10 mouse cellular contexts compared by ENCODE assay signal in the genomic region with DNA sequence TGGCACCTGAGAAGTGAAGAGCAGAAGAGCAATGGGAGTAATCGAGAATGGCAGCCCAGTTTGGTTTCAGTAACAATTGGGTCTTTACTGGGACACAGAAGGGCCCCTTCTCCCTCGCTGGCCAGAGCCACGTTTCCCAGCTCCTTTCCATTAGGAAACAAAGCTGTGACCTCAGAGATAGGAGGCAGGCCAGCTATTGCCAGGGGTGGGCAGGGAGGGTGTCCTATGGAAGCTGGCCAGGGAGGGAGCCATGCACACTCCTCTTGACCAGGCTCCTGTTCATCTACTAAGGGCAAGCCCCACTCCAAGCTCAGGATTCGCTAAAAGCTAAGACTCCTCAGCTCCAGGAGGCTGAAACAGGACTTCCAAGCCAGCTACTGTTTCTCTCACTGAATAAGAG. TPM values are rescaled to one million over a fixed set of nuclear protein-coding genes. Genes with fewer than 3 reads are reported as not detected.
DNase-seq lines count a peak whose midpoint lies in the region; ATAC-seq and TF ChIP-seq lines count a peak whose summit lies in the region.
"Had no signal": no experiment of that assay in that cellular context is flagged by ENCODE, and none has a peak within 500 bp of the region (broad histone marks: within the 10 kb centered on the region; RNA-seq: fewer than 3 reads in every experiment).

No protein-coding gene starts in this region.

- no peaks in the 10 kb centered on the region for H3K9me3 ChIP-seq in heart, embryonic 13.5 days
- no peaks in the 10 kb centered on the region for H3K9me3 ChIP-seq in hindbrain, embryonic 12.5 days (replicated peaks)
- H3K9me3 ChIP-seq in midbrain, embryonic 14.5 days (ENCODE audit: control insufficient read depth, low read length) = no peaks in the 10 kb centered on the region

- peak overlapping the region; percentile 97 for H3K9ac ChIP-seq in heart, embryonic 13.5 days
- H3K9ac ChIP-seq in hindbrain, embryonic 12.5 days = no peak overlapping the region
- H3K9ac ChIP-seq in midbrain, embryonic 14.5 days (replicated peaks; ENCODE audit: low read length) = peak overlapping the region; percentile 99; the same call in 1 of the 2 replicates

- 6% methylated on average over 4 of the region's 4 CpGs for WGBS in heart, embryonic 13.5 days
- 4% methylated on average over 4 of the region's 4 CpGs for WGBS in hindbrain, embryonic 12.5 days
- WGBS in midbrain, embryonic 14.5 days = 9% methylated on average over 4 of the region's 4 CpGs

- H3K4me1 ChIP-seq in heart, embryonic 13.5 days = peaks cover 67% of the 10 kb centered on the region
- peaks cover 41% of the 10 kb centered on the region for H3K4me1 ChIP-seq in hindbrain, embryonic 12.5 days
- H3K4me1 ChIP-seq in midbrain, embryonic 14.5 days (ENCODE audit: control insufficient read depth, insufficient read depth, low read length) = peaks cover 26% of the 10 kb centered on the region

- peak overlapping the region; percentile 97 for H3K27ac ChIP-seq in heart, embryonic 13.5 days (replicated peaks)
- peak overlapping the region; percentile 100; the same call in 1 of the 2 replicates for H3K27ac ChIP-seq in hindbrain, embryonic 12.5 days
- no peak overlapping the region for H3K27ac ChIP-seq in midbrain, embryonic 14.5 days (replicated peaks; ENCODE audit: low read depth, low read length)
- H3K27ac ChIP-seq in left cerebral cortex, adult 2 months = no peak overlapping the region

- no peak for TF ChIP-seq CTCF in left cerebral cortex, adult 2 months (IDR thresholded peaks at IDR 0.05)

- ATAC-seq in heart, embryonic 13.5 days (ENCODE audit: extremely low read depth, insufficient number of reproducible peaks, low FRiP score, low TSS enrichment) = no peak
- no peak for ATAC-seq in hindbrain, embryonic 12.5 days (ENCODE audit: low FRiP score)
- no peak for ATAC-seq in midbrain, embryonic 14.5 days (ENCODE audit: low FRiP score, low TSS enrichment)

- H3K4me2 ChIP-seq in heart, embryonic 13.5 days = peak overlapping the region; percentile 89
- H3K4me2 ChIP-seq in hindbrain, embryonic 12.5 days (replicated peaks) = peak overlapping the region; percentile 98
- H3K4me2 ChIP-seq in midbrain, embryonic 14.5 days (ENCODE audit: low read length) = peak overlapping the region; percentile 100

- DNase-seq in heart, adult 9 months (ENCODE audit: low spot score in 2 of 2) = no peak
- peak; percentile 37 for DNase-seq in embryo, embryonic 11 days
- DNase-seq in midbrain, embryonic 14.5 days = no peak
- no peak for DNase-seq in spleen, postnatal 14 days (ENCODE audit: low spot score in 2 of 2)
- no peak for DNase-seq in left cerebral cortex, adult 2 months (ENCODE audit: extremely low spot score in 1 of 2, low spot score in 2 of 2)
- DNase-seq in cerebellum, adult 11-12 months = no peak

- H3K27me3 ChIP-seq in heart, embryonic 13.5 days (replicated peaks) = no peaks in the 10 kb centered on the region; the same call in 1 of the 2 replicates
- 0 out of 2 replicates have a peak, but pooled peaks cover 2% of the 10 kb centered on the region for H3K27me3 ChIP-seq in hindbrain, embryonic 12.5 days
- no peaks in the 10 kb centered on the region for H3K27me3 ChIP-seq in midbrain, embryonic 14.5 days (ENCODE audit: control insufficient read depth, insufficient read depth, low read length)

- intact Hi-C loops in left cerebral cortex, adult 2 months (cut with DNase I) = loop anchor here (2.0 kb wide), 1 partner anchor 40 kb away; no protein-coding TSS in a partner anchor

- peaks cover 14% of the 10 kb centered on the region for H3K36me3 ChIP-seq in heart, embryonic 13.5 days
- peaks cover 7% of the 10 kb centered on the region for H3K36me3 ChIP-seq in hindbrain, embryonic 12.5 days
- H3K36me3 ChIP-seq in midbrain, embryonic 14.5 days (ENCODE audit: control insufficient read depth, insufficient read depth, low read length) = peaks cover 11% of the 10 kb centered on the region

- H3K4me3 ChIP-seq in heart, embryonic 13.5 days = peak overlapping the region; percentile 78
- H3K4me3 ChIP-seq in hindbrain, embryonic 12.5 days = no peak overlapping the region
- peak overlapping the region; percentile 99; the same call in 1 of the 2 replicates for H3K4me3 ChIP-seq in midbrain, embryonic 14.5 days (replicated peaks; ENCODE audit: low read depth, low read length)
- no peak overlapping the region for H3K4me3 ChIP-seq in left cerebral cortex, adult 2 months

RNA-seq across cellular contexts. Expression of gene Sema4c, which starts 1.1 kb away (rescaled TPM):
- 10.0 and 10.2 TPM in 2 replicates for polyA plus RNA-seq in heart, embryonic 13.5 days (2015; fragmentation: Nextera tagmentation; extraction: Ambion mirVana)
- polyA plus RNA-seq in hindbrain, embryonic 12.5 days (2016; fragmentation: Nextera tagmentation; extraction: Ambion mirVana) = 33.4 and 35.6 TPM in 2 replicates
- 4.7 and 8.7 TPM in 2 replicates for polyA plus RNA-seq in midbrain, embryonic 14.5 days (2014; fragmentation: Nextera tagmentation; extraction: Ambion mirVana)
- total RNA-seq in left cerebral cortex, adult 2 months (2021) = 10 to 100 TPM; 17.7 to 18.4 TPM

RNA-seq across cellular contexts. Expression of gene Ankrd39, which starts 12.0 kb away (rescaled TPM):
- 23.6 and 27.2 TPM in 2 replicates for polyA plus RNA-seq in heart, embryonic 13.5 days (2015; fragmentation: Nextera tagmentation; extraction: Ambion mirVana)
- 17.8 and 18.8 TPM in 2 replicates for polyA plus RNA-seq in hindbrain, embryonic 12.5 days (2016; fragmentation: Nextera tagmentation; extraction: Ambion mirVana)
- polyA plus RNA-seq in midbrain, embryonic 14.5 days (2014; fragmentation: Nextera tagmentation; extraction: Ambion mirVana) = 22.3 and 28.5 TPM in 2 replicates
- total RNA-seq in left cerebral cortex, adult 2 months (2021) = 10 to 100 TPM; 12.0 to 14.8 TPM

RNA-seq across cellular contexts. Expression of gene Gm42417, which starts 20.0 kb away (rescaled TPM):
- not detected in 2 replicates for polyA plus RNA-seq in heart, embryonic 13.5 days (2015; fragmentation: Nextera tagmentation; extraction: Ambion mirVana)
- polyA plus RNA-seq in hindbrain, embryonic 12.5 days (2016; fragmentation: Nextera tagmentation; extraction: Ambion mirVana) = not detected in 2 replicates
- polyA plus RNA-seq in midbrain, embryonic 14.5 days (2014; fragmentation: Nextera tagmentation; extraction: Ambion mirVana) = not detected in 2 replicates
- total RNA-seq in left cerebral cortex, adult 2 months (2021) = not detected
- total RNA-seq: adrenal gland, postnatal 4 days; layer of hippocampus, adult 2 months had no signal

RNA-seq across cellular contexts. Expression of gene Ankrd23, which starts 22.6 kb away (rescaled TPM):
- polyA plus RNA-seq in heart, embryonic 13.5 days (2015; fragmentation: Nextera tagmentation; extraction: Ambion mirVana) = 17.7 and 20.1 TPM in 2 replicates
- polyA plus RNA-seq in hindbrain, embryonic 12.5 days (2016; fragmentation: Nextera tagmentation; extraction: Ambion mirVana) = 14.6 and 18.8 TPM in 2 replicates
- polyA plus RNA-seq in midbrain, embryonic 14.5 days (2014; fragmentation: Nextera tagmentation; extraction: Ambion mirVana) = 10.4 and 10.5 TPM in 2 replicates
- total RNA-seq in left cerebral cortex, adult 2 months (2021) = 1 to 10 TPM; 5.0 to 8.1 TPM

RNA-seq across cellular contexts. Expression of gene Cnnm3, which starts 47.6 kb away (rescaled TPM):
- polyA plus RNA-seq in heart, embryonic 13.5 days (2015; fragmentation: Nextera tagmentation; extraction: Ambion mirVana) = 2.0 and 2.4 TPM in 2 replicates
- polyA plus RNA-seq in hindbrain, embryonic 12.5 days (2016; fragmentation: Nextera tagmentation; extraction: Ambion mirVana) = 4.5 and 4.6 TPM in 2 replicates
- 6.5 and 7.6 TPM in 2 replicates for polyA plus RNA-seq in midbrain, embryonic 14.5 days (2014; fragmentation: Nextera tagmentation; extraction: Ambion mirVana)
- total RNA-seq in left cerebral cortex, adult 2 months (2021) = 10 to 100 TPM; 29.8 to 34.9 TPM

Comparison
In these comparisons a context has a peak if more than half of its experiments do, and no peak if none do; other contexts are left out.
1. H3K27ac ChIP-seq: peak in heart, embryonic 13.5 days (single experiment) and hindbrain, embryonic 12.5 days (single experiment); none in midbrain, embryonic 14.5 days (single experiment) and left cerebral cortex, adult 2 months (single experiment).
2. H3K4me3 ChIP-seq: peak in heart, embryonic 13.5 days (single experiment) and midbrain, embryonic 14.5 days (single experiment); none in hindbrain, embryonic 12.5 days (single experiment) and left cerebral cortex, adult 2 months (single experiment).
3. Peak in every context shown above with its lines, with median percentiles within 50 percentile points of each other: H3K4me2 ChIP-seq.